Mouse (Mus musculus) CH12.LX (cell line): ENCODE measurements at regions not wholly inside any gene's neighbourhood (a gene's known extent, or its start where the extent isn't known, plus 50 kb on each side); places are given as distances from the start of the nearest gene placed in this dataset.

ENCODE experiments used
- CTCF ChIP-seq, 2 experiments: IDR thresholded peaks in 1 of 2; conservative IDR thresholded peaks in 1 of 2; 2 replicates each; pipeline ENCODE4 v1.5.1; 2011 to 2012; ENCODE audit warnings: low read depth in 2 of 2, low read length in 2 of 2, improper control_type of control experiment in 1 of 2, inconsistent platforms in 1 of 2, mild to moderate bottlenecking in 1 of 2, moderate library complexity in 1 of 2
- POLR2A ChIP-seq: IDR thresholded peaks from 2 replicates; pipeline ENCODE4 v1.6.1; 2011; ENCODE audit warnings: low read depth, mild to moderate bottlenecking, improper control_type of control experiment, low read length
- TCF12 ChIP-seq: IDR thresholded peaks from 2 replicates; pipeline ENCODE4 v1.6.1; 2014; ENCODE audit warnings: low read depth, mild to moderate bottlenecking, inconsistent platforms, low read length, improper control_type of control experiment
- ZNF384 ChIP-seq: IDR thresholded peaks from 2 replicates; pipeline ENCODE4 v1.6.1; 2012; ENCODE audit warnings: low read depth, low read length, improper control_type of control experiment, inconsistent platforms

GRCm38 (mm10) chr14:74066051-74066450 is 405.0 kb downstream of the Gm21750 start:
- TF ChIP-seq POLR2A (no peak), TCF12 (no peak), ZNF384 (no peak), CTCF (conservative IDR thresholded peaks at IDR 0.05 in 1 of 2, IDR thresholded peaks at IDR 0.05 in 1 of 2; ENCODE audit: low read depth in 2 of 2, low read length in 2 of 2) (no peak)
